10 mouse cellular contexts compared by ENCODE assay signal in the genomic region with DNA sequence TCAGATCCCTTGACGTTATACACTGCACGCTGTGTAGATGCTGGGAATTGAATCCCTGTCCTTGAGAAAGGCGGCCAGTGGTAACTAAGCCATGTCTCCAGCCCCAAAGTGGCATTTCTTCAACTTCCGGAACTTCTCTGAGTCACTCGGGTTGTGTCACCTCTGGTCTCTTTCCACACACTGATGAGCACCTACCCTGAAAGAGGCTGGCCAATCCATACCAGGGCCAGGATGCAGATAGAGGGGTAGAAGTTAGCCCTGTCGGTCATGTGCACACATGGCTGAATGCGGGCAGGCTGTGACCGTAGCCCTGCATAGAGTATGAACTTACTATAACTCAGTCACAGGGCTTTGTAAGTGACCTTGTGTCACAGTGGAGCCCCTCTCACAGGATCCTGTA. TPM values are rescaled to one million over a fixed set of nuclear protein-coding genes. Genes with fewer than 3 reads are reported as not detected.
DNase-seq lines count a peak whose midpoint lies in the region; ATAC-seq and TF ChIP-seq lines count a peak whose summit lies in the region.
"Had no signal": no experiment of that assay in that cellular context is flagged by ENCODE, and none has a peak within 500 bp of the region (broad histone marks: within the 10 kb centered on the region; RNA-seq: fewer than 3 reads in every experiment).

No protein-coding gene starts in this region.

- WGBS in liver, embryonic 12.5 days (ENCODE audit: insufficient replicate concordance) = 67% methylated on average over 8 of the region's 8 CpGs
- WGBS in small intestine, adult 2 months = 81% methylated on average over 8 of the region's 8 CpGs
- WGBS in limb, embryonic 10.5 days = 91% methylated on average over 8 of the region's 8 CpGs

- no peak overlapping the region for H3K9ac ChIP-seq in liver, embryonic 12.5 days
- H3K9ac ChIP-seq: neural tube, embryonic 13.5 days had no signal

- TF ChIP-seq POLR2A in small intestine, adult 2 months (IDR thresholded peaks at IDR 0.05; ENCODE audit: low read depth, low read length) = no peak

- no peak overlapping the region for H3K4me3 ChIP-seq in layer of hippocampus, adult 2 months
- no peak overlapping the region for H3K4me3 ChIP-seq in liver, embryonic 12.5 days
- peak overlapping the region; percentile 39 for H3K4me3 ChIP-seq in small intestine, adult 2 months (ENCODE audit: low read depth, low read length)
- no peak overlapping the region for H3K4me3 ChIP-seq in limb, embryonic 10.5 days
- H3K4me3 ChIP-seq: neural tube, embryonic 13.5 days had no signal

- no peak for ATAC-seq in liver, embryonic 12.5 days

- peaks cover 92% of the 10 kb centered on the region for H3K4me1 ChIP-seq in liver, embryonic 12.5 days
- peaks cover 38% of the 10 kb centered on the region for H3K4me1 ChIP-seq in small intestine, adult 2 months (ENCODE audit: control insufficient read depth, insufficient read depth, insufficient read length, low read length)
- peaks cover 86% of the 10 kb centered on the region for H3K4me1 ChIP-seq in limb, embryonic 10.5 days

- no peaks in the 10 kb centered on the region for H3K9me3 ChIP-seq in liver, embryonic 12.5 days (replicated peaks)
- no peaks in the 10 kb centered on the region for H3K9me3 ChIP-seq in limb, embryonic 10.5 days (replicated peaks)
- H3K9me3 ChIP-seq: neural tube, embryonic 13.5 days had no signal

- no peak for TF ChIP-seq CTCF in layer of hippocampus, adult 2 months (conservative IDR thresholded peaks at IDR 0.05)
- TF ChIP-seq CTCF in small intestine, adult 2 months (IDR thresholded peaks at IDR 0.05; ENCODE audit: extremely low read depth, insufficient read length, insufficient replicate concordance, low read depth, low read length) = no peak

- H3K4me2 ChIP-seq in liver, embryonic 12.5 days = peak overlapping the region; percentile 45
- H3K4me2 ChIP-seq: neural tube, embryonic 13.5 days had no signal

- H3K27me3 ChIP-seq in liver, embryonic 12.5 days (replicated peaks) = peaks cover 8% of the 10 kb centered on the region; the same call in 1 of the 2 replicates
- H3K27me3 ChIP-seq in small intestine, adult 2 months (ENCODE audit: control insufficient read depth, insufficient read depth, low read length) = no peaks in the 10 kb centered on the region
- H3K27me3 ChIP-seq in limb, embryonic 10.5 days (ENCODE audit: low read depth, poor library complexity, severe bottlenecking) = peaks cover 9% of the 10 kb centered on the region

- 0 out of 2 replicates have a peak overlapping the region, but pooled peaks have one; percentile 33 for H3K27ac ChIP-seq in layer of hippocampus, adult 2 months
- H3K27ac ChIP-seq in liver, embryonic 12.5 days = peak overlapping the region; percentile 75
- peak overlapping the region; percentile 94 for H3K27ac ChIP-seq in small intestine, adult 2 months (ENCODE audit: insufficient read depth, low read depth, low read length)
- no peak overlapping the region for H3K27ac ChIP-seq in limb, embryonic 10.5 days

- no peak for DNase-seq in layer of hippocampus, adult 2 months (ENCODE audit: low spot score in 2 of 2)
- no peak for DNase-seq in layer of hippocampus, adult 8-10 months (ENCODE audit: low spot score in 2 of 2)
- peak; percentile 50 for DNase-seq in adrenal gland, postnatal 10 days
- no peak for DNase-seq in ovary, adult 18-20 months (ENCODE audit: low spot score)
- no peak for DNase-seq in kidney, postnatal 4 days
- DNase-seq in limb, embryonic 10.5 days (ENCODE audit: low spot score) = no peak
- DNase-seq: gastrocnemius, postnatal 14 days had no signal

- H3K36me3 ChIP-seq in liver, embryonic 12.5 days = no peaks in the 10 kb centered on the region
- no peaks in the 10 kb centered on the region for H3K36me3 ChIP-seq in small intestine, adult 2 months (ENCODE audit: control insufficient read depth, insufficient read depth, low read length)
- no peaks in the 10 kb centered on the region for H3K36me3 ChIP-seq in limb, embryonic 10.5 days
- H3K36me3 ChIP-seq: neural tube, embryonic 13.5 days had no signal

RNA-seq across cellular contexts. Expression of gene Lrrfip1, which starts 57.9 kb away (rescaled TPM):
- total RNA-seq in layer of hippocampus, adult 2 months (2021) = 10 to 100 TPM; 77.6 to 82.3 TPM
- total RNA-seq in layer of hippocampus, adult 8-10 months (2022) = 10 to 100 TPM; 66.2 to 83.0 (median 73.9) TPM
- total RNA-seq in adrenal gland, postnatal 10 days (2021) = 10 to 100 TPM; 42.7 to 57.2 TPM
- 17.4 and 18.1 TPM in 2 replicates for polyA plus RNA-seq in liver, embryonic 12.5 days (2016; fragmentation: Nextera tagmentation; extraction: Ambion mirVana)
- 6.3 and 9.5 TPM in 2 replicates for polyA plus RNA-seq in small intestine, adult 2 months (2012; rRNA removed)
- 21.2 and 21.7 TPM in 2 replicates for polyA plus RNA-seq in limb, embryonic 10.5 days (2016; fragmentation: Nextera tagmentation; extraction: Ambion mirVana)
